Mouse (Mus musculus): ENCODE data around the gene Spx. TPM values are rescaled to one million over a fixed set of nuclear protein-coding genes. Genes with fewer than 3 reads are reported as not detected.
A peak's percentile ranks its signal among the peaks of the same experiment; 100 is the strongest.

The Spx gene
- polyA plus RNA-seq, 1 experiment from 2014 or later: not detected

DNA sequence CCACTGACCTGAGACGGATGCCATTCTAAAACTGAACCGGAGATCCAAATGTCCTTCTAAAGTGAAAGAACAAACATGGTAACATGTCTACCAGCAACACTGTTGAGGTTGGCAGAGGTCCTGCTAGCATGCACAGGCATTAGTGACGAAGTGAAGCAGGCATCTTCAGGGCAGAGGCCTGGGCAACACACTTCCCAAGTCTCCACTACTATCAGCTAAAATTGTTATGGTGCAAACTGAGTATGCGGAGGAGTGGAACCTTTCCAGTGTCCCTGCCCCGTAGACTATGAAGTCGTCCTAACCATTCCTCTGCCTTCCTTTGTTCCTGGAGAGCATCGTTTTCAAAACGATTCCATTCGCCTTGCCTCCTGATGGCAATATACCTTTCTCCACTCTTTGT, 28.7 kb upstream of the Spx start:
- no peak for ATAC-seq (replicated peaks; ENCODE audit: extremely low read depth, insufficient read depth, low FRiP score)
- 91% methylated on average over 9 of the region's 9 CpGs for WGBS
- H3K4me3 ChIP-seq (ENCODE audit: low read length): no peak overlapping the region

DNA sequence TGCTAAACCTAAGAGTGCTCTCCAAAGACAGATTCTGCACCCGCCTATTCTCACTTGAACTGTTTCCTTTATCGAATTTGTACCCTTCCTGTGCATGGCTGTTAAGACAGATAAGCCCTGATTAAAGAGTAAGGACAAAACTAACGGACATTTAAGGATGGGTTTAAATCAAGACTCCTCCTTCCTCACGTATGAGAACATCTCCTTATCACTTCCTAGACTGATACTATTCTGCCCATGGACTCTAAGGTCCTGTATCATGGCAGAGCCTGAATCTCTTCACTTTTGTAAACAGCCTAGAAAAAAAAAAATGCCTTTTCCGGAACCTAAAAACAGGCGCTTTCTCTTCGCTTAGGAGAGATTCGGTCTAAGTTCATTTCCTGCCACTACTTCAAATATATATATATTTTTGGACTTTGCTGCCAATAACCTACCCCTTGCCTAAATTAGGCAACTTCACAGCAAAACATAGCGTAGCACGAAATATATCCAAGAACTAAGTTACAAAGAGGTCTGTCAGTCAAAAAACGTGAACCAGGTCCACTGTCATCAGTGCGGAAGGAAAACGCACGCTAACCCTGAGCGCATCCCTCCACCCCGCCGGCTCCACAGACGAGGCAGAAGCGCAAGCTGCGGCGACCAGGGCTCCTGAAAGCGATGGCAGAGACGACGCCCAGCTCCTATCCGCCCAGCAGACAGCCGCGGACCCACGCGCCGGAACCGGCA, 26.8 kb upstream of the Spx start:
- peak overlapping the region; percentile 91 for H3K4me2 ChIP-seq (ENCODE audit: low read depth, low read length)
- peak overlapping the region; percentile 72 for H3K9ac ChIP-seq (ENCODE audit: low read length)
- no peaks in the 10 kb centered on the region for H3K27me3 ChIP-seq (ENCODE audit: control insufficient read depth, insufficient read depth, low read length)
- H3K4me3 ChIP-seq (ENCODE audit: low read length): peak overlapping the region; percentile 78
- peaks cover 13% of the 10 kb centered on the region for H3K4me1 ChIP-seq (ENCODE audit: control insufficient read depth, insufficient read depth, low read length)
- 4% methylated on average over 31 of the region's 31 CpGs for WGBS
- H3K36me3 ChIP-seq (ENCODE audit: control insufficient read depth, insufficient read depth): no peaks in the 10 kb centered on the region
- peak; percentile 67 for ATAC-seq (replicated peaks; ENCODE audit: extremely low read depth, insufficient read depth, low FRiP score)
- H3K9me3 ChIP-seq (replicated peaks; ENCODE audit: control insufficient read depth, low read length): no peaks in the 10 kb centered on the region
- H3K27ac ChIP-seq (ENCODE audit: low read length): no peak overlapping the region

More for the DNA sequence above, 28.7 kb upstream of the Spx start:
- no peaks in the 10 kb centered on the region for H3K36me3 ChIP-seq (ENCODE audit: control insufficient read depth, insufficient read depth)
- H3K9me3 ChIP-seq (replicated peaks; ENCODE audit: control insufficient read depth, low read length): no peaks in the 10 kb centered on the region
- H3K4me2 ChIP-seq (ENCODE audit: low read depth, low read length): no peak overlapping the region
- no peak overlapping the region for H3K27ac ChIP-seq (ENCODE audit: low read length)
- H3K27me3 ChIP-seq (ENCODE audit: control insufficient read depth, insufficient read depth, low read length): no peaks in the 10 kb centered on the region
- no peak overlapping the region for H3K9ac ChIP-seq (ENCODE audit: low read length)
- peaks cover 13% of the 10 kb centered on the region for H3K4me1 ChIP-seq (ENCODE audit: control insufficient read depth, insufficient read depth, low read length)

DNA sequence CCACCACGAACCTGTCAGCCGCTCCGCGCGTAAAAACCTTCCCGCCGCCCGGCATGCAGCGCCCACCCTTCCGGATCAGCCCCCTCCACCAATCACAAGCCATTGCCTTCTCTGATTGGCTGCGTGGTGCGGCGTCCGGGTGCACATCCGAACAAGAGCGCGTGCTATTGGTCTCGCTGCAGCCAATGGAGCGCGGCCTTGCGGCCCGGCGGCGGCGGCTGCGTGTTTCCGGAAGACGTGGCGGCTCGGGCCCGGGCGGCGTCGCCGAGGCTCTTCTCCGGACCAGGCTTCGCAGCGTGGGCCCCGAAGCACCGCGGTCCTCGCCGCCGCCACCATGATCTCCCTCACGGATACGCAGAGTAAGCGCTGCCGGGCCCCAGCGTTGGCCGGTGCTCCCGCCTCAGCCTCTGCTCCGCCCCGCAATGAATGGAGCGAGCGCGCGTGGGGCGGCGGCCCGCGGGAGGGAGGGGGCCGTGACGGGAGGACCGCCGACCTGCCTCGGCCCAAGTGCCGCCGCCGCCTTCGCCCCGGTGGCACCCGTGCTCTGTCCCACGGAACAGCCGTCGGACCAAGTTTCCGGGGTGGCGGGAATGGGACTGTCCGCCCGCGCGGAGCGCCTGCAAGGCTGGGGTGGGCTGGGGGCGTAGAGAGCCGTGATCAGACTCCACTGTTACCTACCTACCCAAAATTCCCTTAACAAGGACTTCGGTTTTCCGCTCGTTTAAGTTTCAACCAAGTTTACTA, 26.1 kb upstream of the Spx start, which contains the start of the genes Recql and Golt1b:
Gene Recql, minus strand, starts transcription at position 77 of the 744 bp plus-strand sequence.
Gene Golt1b, plus strand, starts transcription at position 211 of the 744 bp plus-strand sequence.
- under 1% methylated on average over 79 of the region's 87 CpGs for WGBS

GRCm38 (mm10) chr6:142387755-142388271, 25.4 kb upstream of the Spx start:
- H3K9me3 ChIP-seq (replicated peaks; ENCODE audit: control insufficient read depth, low read length): no peaks in the 10 kb centered on the region
- no peaks in the 10 kb centered on the region for H3K27me3 ChIP-seq (ENCODE audit: control insufficient read depth, insufficient read depth, low read length)
- H3K36me3 ChIP-seq (ENCODE audit: control insufficient read depth, insufficient read depth): no peaks in the 10 kb centered on the region
- no peak for ATAC-seq (replicated peaks; ENCODE audit: extremely low read depth, insufficient read depth, low FRiP score)
- H3K4me3 ChIP-seq (ENCODE audit: low read length): peak overlapping the region; percentile 78
- peak overlapping the region; percentile 83 for H3K9ac ChIP-seq (ENCODE audit: low read length)
- peak overlapping the region; percentile 77 for H3K4me2 ChIP-seq (ENCODE audit: low read depth, low read length)
- peaks cover 13% of the 10 kb centered on the region for H3K4me1 ChIP-seq (ENCODE audit: control insufficient read depth, insufficient read depth, low read length)
- 7% methylated on average over 8 of the region's 8 CpGs for WGBS
- no peak overlapping the region for H3K27ac ChIP-seq (ENCODE audit: low read length)

More for the DNA sequence above, 26.1 kb upstream of the Spx start, which contains the start of the genes Recql and Golt1b:
- peak within 1 kb of the TSS; percentile 83 for H3K9ac ChIP-seq (ENCODE audit: low read length)
- peak within 1 kb of the TSS; percentile 91 for H3K4me2 ChIP-seq (ENCODE audit: low read depth, low read length)
- peak; percentile 100 for ATAC-seq (replicated peaks; ENCODE audit: extremely low read depth, insufficient read depth, low FRiP score)
- H3K9me3 ChIP-seq (replicated peaks; ENCODE audit: control insufficient read depth, low read length): no peaks in the 10 kb centered on the region
- no peak within 1 kb of the TSS for H3K27ac ChIP-seq (ENCODE audit: low read length)
- peak within 1 kb of the TSS; percentile 78 for H3K4me3 ChIP-seq (ENCODE audit: low read length)
- H3K4me1 ChIP-seq (ENCODE audit: control insufficient read depth, insufficient read depth, low read length): peaks cover 13% of the 10 kb centered on the region
- no peaks in the 10 kb centered on the region for H3K27me3 ChIP-seq (ENCODE audit: control insufficient read depth, insufficient read depth, low read length)
- no peaks in the 10 kb centered on the region for H3K36me3 ChIP-seq (ENCODE audit: control insufficient read depth, insufficient read depth)

GRCm38 (mm10) chr6:142389101-142389500, 24.1 kb upstream of the Spx start:
- Histone ChIP-seq H3K9ac (ENCODE audit: low read length) (no peak overlapping the region), H3K27ac (ENCODE audit: low read length) (no peak overlapping the region), H3K36me3 (ENCODE audit: control insufficient read depth, insufficient read depth) (0 out of 2 replicates have a peak, but pooled peaks cover 2% of the 10 kb centered on the region), H3K9me3 (replicated peaks; ENCODE audit: control insufficient read depth, low read length) (no peaks in the 10 kb centered on the region), H3K4me1 (ENCODE audit: control insufficient read depth, insufficient read depth, low read length) (peaks cover 13% of the 10 kb centered on the region), H3K4me2 (ENCODE audit: low read depth, low read length) (no peak overlapping the region), H3K27me3 (ENCODE audit: control insufficient read depth, insufficient read depth, low read length) (no peaks in the 10 kb centered on the region), H3K4me3 (ENCODE audit: low read length) (no peak overlapping the region)
- 69% methylated on average over 2 of the region's 2 CpGs for WGBS
- ATAC-seq (replicated peaks; ENCODE audit: extremely low read depth, insufficient read depth, low FRiP score): no peak

GRCm38 (mm10) chr6:142392312-142392711, 20.9 kb upstream of the Spx start:
- Histone ChIP-seq H3K9ac (ENCODE audit: low read length) (no peak overlapping the region), H3K4me2 (ENCODE audit: low read depth, low read length) (no peak overlapping the region), H3K4me1 (ENCODE audit: control insufficient read depth, insufficient read depth, low read length) (peaks cover 9% of the 10 kb centered on the region), H3K27ac (ENCODE audit: low read length) (no peak overlapping the region), H3K4me3 (ENCODE audit: low read length) (no peak overlapping the region), H3K36me3 (ENCODE audit: control insufficient read depth, insufficient read depth) (peaks cover 21% of the 10 kb centered on the region), H3K9me3 (replicated peaks; ENCODE audit: control insufficient read depth, low read length) (no peaks in the 10 kb centered on the region), H3K27me3 (ENCODE audit: control insufficient read depth, insufficient read depth, low read length) (no peaks in the 10 kb centered on the region)
- 60% methylated on average over 5 of the region's 5 CpGs for WGBS
- no peak for ATAC-seq (replicated peaks; ENCODE audit: extremely low read depth, insufficient read depth, low FRiP score)

GRCm38 (mm10) chr6:142394669-142395068, 18.6 kb upstream of the Spx start:
- no peak overlapping the region for H3K9ac ChIP-seq (ENCODE audit: low read length)
- 78% methylated on average over 5 of the region's 5 CpGs for WGBS
- no peak for ATAC-seq (replicated peaks; ENCODE audit: extremely low read depth, insufficient read depth, low FRiP score)

DNA sequence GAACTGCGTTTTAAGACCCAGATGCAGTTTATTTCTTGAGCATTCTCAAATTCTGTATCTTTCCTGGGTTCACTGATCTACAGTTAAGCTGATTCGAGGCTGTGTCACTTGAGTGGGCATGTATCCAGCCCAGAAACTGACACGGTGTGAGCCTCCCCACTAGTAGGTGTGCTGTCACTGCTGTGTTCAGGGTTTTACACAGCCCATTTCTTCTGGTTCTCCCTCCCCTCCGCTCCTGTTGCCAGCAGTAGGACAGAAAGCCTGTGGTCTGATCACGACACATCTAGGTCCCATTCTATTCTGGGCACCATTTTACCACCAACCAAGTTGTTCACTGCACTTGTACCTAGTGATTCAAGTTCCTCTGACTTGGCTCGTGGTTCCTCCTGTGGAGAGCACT, 17.5 kb upstream of the Spx start:
- no peak overlapping the region for H3K4me3 ChIP-seq (ENCODE audit: low read length)
- H3K4me2 ChIP-seq (ENCODE audit: low read depth, low read length): no peak overlapping the region
- H3K27ac ChIP-seq (ENCODE audit: low read length): no peak overlapping the region
- ATAC-seq (replicated peaks; ENCODE audit: extremely low read depth, insufficient read depth, low FRiP score): no peak
- no peaks in the 10 kb centered on the region for H3K4me1 ChIP-seq (ENCODE audit: control insufficient read depth, insufficient read depth, low read length)
- 88% methylated on average over 6 of the region's 6 CpGs for WGBS
- H3K27me3 ChIP-seq (ENCODE audit: control insufficient read depth, insufficient read depth, low read length): no peaks in the 10 kb centered on the region
- H3K9ac ChIP-seq (ENCODE audit: low read length): no peak overlapping the region
- H3K36me3 ChIP-seq (ENCODE audit: control insufficient read depth, insufficient read depth): peaks cover 27% of the 10 kb centered on the region
- H3K9me3 ChIP-seq (replicated peaks; ENCODE audit: control insufficient read depth, low read length): no peaks in the 10 kb centered on the region

More at GRCm38 (mm10) chr6:142394669-142395068, 18.6 kb upstream of the Spx start:
- no peak overlapping the region for H3K4me3 ChIP-seq (ENCODE audit: low read length)
- peaks cover 21% of the 10 kb centered on the region for H3K36me3 ChIP-seq (ENCODE audit: control insufficient read depth, insufficient read depth)
- no peaks in the 10 kb centered on the region for H3K9me3 ChIP-seq (replicated peaks; ENCODE audit: control insufficient read depth, low read length)
- no peaks in the 10 kb centered on the region for H3K27me3 ChIP-seq (ENCODE audit: control insufficient read depth, insufficient read depth, low read length)
- H3K4me2 ChIP-seq (ENCODE audit: low read depth, low read length): no peak overlapping the region
- H3K4me1 ChIP-seq (ENCODE audit: control insufficient read depth, insufficient read depth, low read length): no peaks in the 10 kb centered on the region
- H3K27ac ChIP-seq (ENCODE audit: low read length): no peak overlapping the region

DNA sequence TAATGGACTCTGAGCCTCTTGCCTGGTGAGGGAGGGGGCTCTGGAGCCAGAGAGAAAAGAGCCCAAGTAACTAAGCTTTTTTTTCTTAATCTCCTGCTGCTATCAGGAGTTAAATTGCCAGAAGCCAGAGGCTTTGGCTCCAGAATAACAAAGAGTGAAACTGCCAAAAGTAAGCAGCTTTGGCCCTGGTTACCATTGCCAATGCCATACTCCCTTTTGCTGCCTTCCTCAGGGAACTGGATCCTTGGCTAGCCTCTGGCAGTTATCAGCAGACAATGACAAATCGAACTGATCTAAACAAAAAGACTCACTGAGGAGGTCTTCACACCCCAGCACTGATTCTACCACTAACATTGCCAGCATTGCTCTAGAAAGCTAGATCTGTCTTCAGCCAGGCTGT, 2.1 kb upstream of the Spx start:
- Histone ChIP-seq H3K27ac (ENCODE audit: low read length) (no peak overlapping the region), H3K9me3 (replicated peaks; ENCODE audit: control insufficient read depth, low read length) (no peaks in the 10 kb centered on the region), H3K27me3 (ENCODE audit: control insufficient read depth, insufficient read depth, low read length) (peaks cover 25% of the 10 kb centered on the region), H3K4me2 (ENCODE audit: low read depth, low read length) (no peak overlapping the region), H3K9ac (ENCODE audit: low read length) (no peak overlapping the region), H3K4me3 (ENCODE audit: low read length) (no peak overlapping the region), H3K36me3 (ENCODE audit: control insufficient read depth, insufficient read depth) (no peaks in the 10 kb centered on the region), H3K4me1 (ENCODE audit: control insufficient read depth, insufficient read depth, low read length) (peaks cover 3% of the 10 kb centered on the region; the same call in 1 of the 2 replicates)
- 29% methylated on average over 1 of the region's 1 CpGs for WGBS
- ATAC-seq (replicated peaks; ENCODE audit: extremely low read depth, insufficient read depth, low FRiP score): no peak

All from heart, embryonic 16.5 days (tissue).